Mouse (Mus musculus) forebrain, embryonic 11.5 days (tissue): ENCODE results near the gene Nudt1. TPM values are rescaled to one million over a fixed set of nuclear protein-coding genes. Genes with fewer than 3 reads are reported as not detected.

ENCODE experiments used
- ATAC-seq: fragments of 200-750 bp; cut with Nextera tagmentation; replicated peaks from 2 replicates; pipeline ENCODE4 v1.8.0; 2017; ENCODE audit warnings: moderate TSS enrichment; ENCODE audit not compliant: low FRiP score
- DNase-seq: peaks from one replicate; pipeline ENCODE4 v3.0.0-alpha.2; 2017; ENCODE audit warnings: low spot score
- H3K27ac ChIP-seq: fragments of 300-500 bp; sonication (generic); 2 replicates; pipeline ENCODE4 v1.5.1; 2014; ENCODE audit warnings: low read depth, low read length
- H3K27me3 ChIP-seq: fragments of 300-500 bp; sonication (generic); 2 replicates; pipeline ENCODE4 v1.6.1; 2014; ENCODE audit warnings: mild to moderate bottlenecking, low read length, mixed read lengths; ENCODE audit not compliant: control insufficient read depth, insufficient read depth
- H3K36me3 ChIP-seq: fragments of 300-500 bp; sonication (generic); 2 replicates; pipeline ENCODE4 v1.6.1; 2014; ENCODE audit warnings: mild to moderate bottlenecking, low read length, moderate library complexity, mixed read lengths; ENCODE audit not compliant: control insufficient read depth, insufficient read depth
- H3K4me1 ChIP-seq: fragments of 300-500 bp; sonication (generic); replicated peaks from 2 replicates; pipeline ENCODE4 v1.6.1; 2014; ENCODE audit warnings: low read length, mixed read lengths; ENCODE audit not compliant: control insufficient read depth, insufficient read depth
- H3K4me2 ChIP-seq: fragments of 300-500 bp; sonication (generic); 2 replicates; pipeline ENCODE4 v1.6.1; 2014; ENCODE audit warnings: low read depth, mild to moderate bottlenecking, low read length, moderate library complexity, mixed read lengths; ENCODE audit not compliant: severe bottlenecking
- H3K4me3 ChIP-seq: fragments of 300-500 bp; sonication (generic); 2 replicates; pipeline ENCODE4 v1.5.1; 2014; ENCODE audit warnings: low read depth, low read length
- H3K9ac ChIP-seq: fragments of 300-500 bp; sonication (generic); 2 replicates; pipeline ENCODE4 v1.6.1; 2014; ENCODE audit warnings: low read length
- H3K9me3 ChIP-seq: fragments of 300-500 bp; sonication (generic); 2 replicates; pipeline ENCODE4 v1.6.1; 2016; ENCODE audit warnings: low read length, mixed read lengths; ENCODE audit not compliant: control insufficient read depth
- WGBS: fragments of 180-500 bp; shearing (Covaris S2); extraction: QIAGEN DNeasy Blood & Tissue Kit; methylation state at CpG from one replicate; pipeline ENCODE4 v1.1.7; 2014; 5-methylcytosine and 5-hydroxymethylcytosine counted together
- polyA plus RNA-seq: library from polyadenylated mRNA; unstranded; fragments of >200 nt; fragmentation: Nextera tagmentation; extraction: Ambion mirVana; gene quantifications from 2 replicates; pipeline ENCODE4 v1.2.1, GENCODE M21; 2014

Gene Nudt1
- polyA plus RNA-seq, 1 experiment from 2014 or later: 42.2 TPM

GRCm38 (mm10) chr5:140381156-140381555, 59.7 kb downstream of the Nudt1 start:
- no peaks in the 10 kb centered on the region for H3K27me3 ChIP-seq
- no peak overlapping the region for H3K4me2 ChIP-seq
- H3K9me3 ChIP-seq: no peaks in the 10 kb centered on the region
- H3K27ac ChIP-seq: no peak overlapping the region
- peaks cover 4% of the 10 kb centered on the region; the same call in 1 of the 2 replicates for H3K4me1 ChIP-seq
- H3K36me3 ChIP-seq: no peaks in the 10 kb centered on the region
- no peak overlapping the region for H3K9ac ChIP-seq
- WGBS: 91% methylated on average over 7 of the region's 7 CpGs
- ATAC-seq (no peak), DNase-seq (no peak)
- no peak overlapping the region for H3K4me3 ChIP-seq

GRCm38 (mm10) chr5:140382688-140383087, 61.2 kb downstream of the Nudt1 start:
- WGBS: 93% methylated on average over 6 of the region's 6 CpGs
- Histone ChIP-seq H3K4me3 (no peak overlapping the region), H3K9ac (no peak overlapping the region), H3K9me3 (no peaks in the 10 kb centered on the region), H3K27ac (no peak overlapping the region), H3K27me3 (no peaks in the 10 kb centered on the region), H3K4me1 (peaks cover 4% of the 10 kb centered on the region; the same call in 1 of the 2 replicates), H3K4me2 (no peak overlapping the region), H3K36me3 (no peaks in the 10 kb centered on the region)
- no peak for ATAC-seq
- no peak for DNase-seq

GRCm38 (mm10) chr5:140383559-140383958, 62.1 kb downstream of the Nudt1 start:
- no peak overlapping the region for H3K4me3 ChIP-seq
- H3K9me3 ChIP-seq: no peaks in the 10 kb centered on the region
- ATAC-seq (no peak), DNase-seq (no peak)
- peaks cover 4% of the 10 kb centered on the region; the same call in 1 of the 2 replicates for H3K4me1 ChIP-seq
- 22% methylated on average over 7 of the region's 7 CpGs for WGBS
- H3K4me2 ChIP-seq: no peak overlapping the region
- 0 out of 2 replicates have a peak overlapping the region, but pooled peaks have one; percentile 7 for H3K27ac ChIP-seq
- no peaks in the 10 kb centered on the region for H3K36me3 ChIP-seq
- peak overlapping the region; percentile 16; the same call in 1 of the 2 replicates for H3K9ac ChIP-seq
- H3K27me3 ChIP-seq: no peaks in the 10 kb centered on the region

GRCm38 (mm10) chr5:140384462-140384861, 63.0 kb downstream of the Nudt1 start:
- H3K4me3 ChIP-seq: no peak overlapping the region
- no peak overlapping the region for H3K9ac ChIP-seq
- H3K27me3 ChIP-seq: no peaks in the 10 kb centered on the region
- no peaks in the 10 kb centered on the region for H3K9me3 ChIP-seq
- no peaks in the 10 kb centered on the region for H3K36me3 ChIP-seq
- no peak overlapping the region for H3K4me2 ChIP-seq
- H3K4me1 ChIP-seq: peaks cover 5% of the 10 kb centered on the region; the same call in 1 of the 2 replicates
- 80% methylated on average over 1 of the region's 1 CpGs for WGBS
- no peak overlapping the region for H3K27ac ChIP-seq
- DNase-seq (no peak), ATAC-seq (no peak)

- Histone ChIP-seq H3K9me3 (no peaks in the 10 kb centered on the region), H3K27me3 (no peaks in the 10 kb centered on the region), H3K4me3 (no peak overlapping the region), H3K4me2 (no peak overlapping the region), H3K9ac (no peak overlapping the region), H3K36me3 (no peaks in the 10 kb centered on the region), H3K4me1 (peaks cover 5% of the 10 kb centered on the region; the same call in 1 of the 2 replicates), H3K27ac (no peak overlapping the region)
- ATAC-seq (no peak), DNase-seq (no peak)
- 87% methylated on average over 7 of the region's 7 CpGs for WGBS
Observed at GRCm38 (mm10) chr5:140387236-140387635, 65.8 kb downstream of the Nudt1 start.

Other genes with a start within 250 kb of the Nudt1 start
- 52.7 and 53.8 TPM in 2 replicates for gene Mad1l1, start 104 bp upstream of the Nudt1 start, polyA plus RNA-seq
- 21.0 and 22.3 TPM in 2 replicates for gene Mrm2, start 10.2 kb downstream of the Nudt1 start, polyA plus RNA-seq
- gene Snx8, start 67.6 kb downstream of the Nudt1 start, polyA plus RNA-seq: 10.6 and 12.3 TPM in 2 replicates
- 177 and 215 TPM in 2 replicates for gene Eif3b, start 97.7 kb downstream of the Nudt1 start, polyA plus RNA-seq
- 0.09 TPM in 1 of 2 replicates, not detected in the other for gene Gm4869, start 124.0 kb downstream of the Nudt1 start, polyA plus RNA-seq
- 11.8 and 12.2 TPM in 2 replicates for gene Chst12, start 183.9 kb downstream of the Nudt1 start, polyA plus RNA-seq
- not detected in 2 replicates for gene Grifin, start 243.4 kb downstream of the Nudt1 start, polyA plus RNA-seq